Mouse (Mus musculus): ENCODE data around the gene Gmps.

The Gmps gene

DNA sequence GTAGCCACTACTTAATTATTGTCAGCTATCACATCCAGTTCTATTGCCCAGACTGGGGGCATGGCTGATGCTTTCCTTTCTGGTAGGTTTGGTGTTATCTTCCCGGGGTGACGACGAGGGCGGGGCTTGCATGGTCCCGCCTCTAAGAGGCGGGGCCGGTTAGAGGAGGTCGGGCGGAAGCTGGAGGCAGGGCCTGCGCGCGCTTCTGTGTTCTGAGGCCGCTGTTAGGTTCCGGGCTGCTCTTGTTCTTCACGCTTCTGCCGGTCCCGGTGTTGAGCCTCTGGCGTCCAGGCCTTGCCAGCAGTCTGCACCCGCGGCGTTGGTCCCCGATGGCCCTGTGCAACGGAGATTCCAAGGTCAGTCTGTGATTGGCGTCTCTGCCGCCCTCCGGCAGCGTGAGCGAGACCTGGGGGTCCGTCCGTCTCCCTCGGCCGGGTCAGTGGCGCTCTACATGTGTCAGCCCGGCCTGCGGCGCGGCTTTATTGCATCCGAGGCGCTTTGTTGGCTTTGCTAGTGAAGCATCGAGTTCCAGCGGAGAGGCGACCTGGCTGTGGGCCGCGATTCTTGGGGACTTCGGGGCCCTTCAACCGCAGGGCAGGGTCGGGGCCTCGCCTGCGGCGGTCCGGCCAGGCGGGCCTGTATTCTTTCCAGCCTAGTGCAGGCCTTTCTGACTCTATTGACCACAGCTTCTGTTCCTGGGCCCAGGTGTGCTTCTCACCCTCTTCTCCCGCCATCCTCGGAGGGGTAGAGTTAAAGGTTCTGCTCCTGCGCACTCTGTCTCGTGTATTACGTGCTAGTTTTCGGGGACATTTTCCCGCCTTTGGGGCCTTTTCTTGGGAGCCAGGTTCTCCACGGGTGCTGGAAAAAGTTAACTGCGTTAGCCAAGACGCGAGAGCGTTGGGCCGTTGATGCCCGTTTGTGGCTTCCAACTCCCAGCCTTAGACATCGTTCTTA is at the start of gene Gmps:
Gene Gmps, plus strand, starts transcription at position 152 of the 954 bp plus-strand sequence.
- DNase-seq = peak; percentile 93 to 94

DNA sequence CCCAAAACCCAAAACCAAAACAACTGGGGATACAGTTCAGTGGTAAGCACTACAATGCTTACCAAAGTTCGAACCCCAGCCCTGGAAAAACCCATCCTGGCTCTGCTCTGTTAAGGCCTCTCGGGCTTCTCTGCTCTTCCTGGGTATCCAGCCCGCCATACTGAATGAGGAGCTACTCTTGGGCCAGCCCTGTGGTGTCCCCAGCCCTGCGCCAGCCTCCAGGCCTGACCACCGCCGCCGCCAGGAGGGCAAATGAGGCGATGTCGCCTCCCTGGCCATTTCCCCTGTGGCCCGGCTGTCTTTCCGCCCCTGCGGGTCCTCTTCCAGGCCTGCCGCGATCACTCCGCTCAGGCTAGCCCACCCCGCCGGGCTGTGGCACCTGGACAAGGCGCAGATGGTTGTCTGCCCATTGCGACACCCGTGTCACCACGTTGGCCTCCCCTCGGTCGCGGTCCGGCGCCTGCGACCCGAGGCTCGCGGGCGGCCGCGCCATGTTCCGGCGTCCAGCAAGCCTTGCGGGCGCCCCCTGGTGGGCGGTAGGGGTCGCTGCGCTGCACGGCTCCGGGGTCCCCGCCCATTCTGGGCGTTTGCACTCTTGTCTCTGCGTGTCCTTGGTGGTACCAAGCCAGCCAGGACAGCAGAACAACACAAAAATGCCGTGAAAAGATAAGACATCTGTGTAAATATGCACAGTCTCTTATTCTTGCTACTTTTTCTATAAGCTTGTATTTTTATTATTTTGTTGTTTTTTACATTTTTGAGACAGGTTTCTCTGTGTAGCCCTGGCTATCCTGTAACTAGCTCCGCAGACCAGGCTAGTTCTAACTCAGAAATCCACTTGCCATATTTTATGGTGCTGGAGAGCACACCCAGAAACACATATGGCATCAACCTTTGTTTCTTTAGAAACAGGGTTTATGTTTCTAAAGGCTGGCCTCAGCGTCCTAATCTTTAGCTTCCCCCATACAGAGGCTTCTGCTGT is 46.7 kb upstream of the Gmps start, which contains the start of gene E130311K13Rik:
Gene E130311K13Rik, minus strand, starts transcription at position 595 of the 982 bp plus-strand sequence.
- peak; percentile 84 to 95 for DNase-seq

DNA sequence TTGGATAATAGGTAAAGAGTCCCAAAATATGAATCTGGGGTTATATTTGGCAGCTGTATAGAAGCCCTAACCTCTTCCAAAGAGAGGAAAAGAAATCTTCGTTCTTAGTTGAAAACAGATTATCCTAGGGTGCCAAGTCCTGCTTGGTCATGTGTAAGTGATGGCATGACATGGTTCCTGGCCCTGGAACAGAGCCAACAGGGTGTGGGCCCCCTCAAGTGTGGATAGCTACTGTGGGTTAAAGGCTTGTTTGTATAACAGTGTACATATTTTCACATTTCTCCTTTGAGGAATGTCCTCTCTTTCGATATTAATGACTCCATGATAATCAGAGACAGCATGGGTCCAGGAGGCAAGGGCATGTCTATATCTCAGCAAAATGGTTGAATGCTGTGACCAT is 37.0 kb upstream of the Gmps start:
- DNase-seq = no peak

DNA sequence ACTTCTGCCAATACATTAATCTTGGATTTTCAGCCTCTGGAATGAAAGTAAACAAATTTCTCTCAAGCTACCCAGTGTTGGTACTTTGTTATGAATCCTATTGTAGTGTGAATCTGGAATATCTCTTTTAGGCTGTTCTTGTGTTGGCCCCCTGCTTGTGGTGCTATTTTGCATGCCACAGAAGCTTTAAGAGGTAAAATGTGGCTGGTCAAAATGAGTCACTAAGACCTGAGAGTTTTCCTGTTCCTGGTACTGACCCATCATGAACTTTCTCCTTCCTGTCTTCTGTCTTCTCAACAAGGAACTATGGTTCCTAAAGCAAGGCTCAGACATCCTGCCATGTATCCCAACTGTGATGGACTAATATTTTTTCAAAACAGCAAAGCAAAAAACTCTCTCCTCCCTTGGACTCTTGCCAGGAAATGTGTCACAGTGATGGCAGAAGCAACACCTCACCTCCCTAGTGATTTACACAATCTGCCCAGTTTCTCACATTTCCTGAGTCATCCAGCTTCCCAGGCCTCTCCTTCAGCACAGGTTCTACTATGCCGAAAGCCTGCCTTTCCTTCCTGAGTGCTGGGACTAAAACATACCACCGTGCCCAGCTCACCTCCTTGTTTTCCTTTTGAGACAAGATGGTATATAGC is 34.6 kb upstream of the Gmps start:
- peak; percentile 31 to 42 for DNase-seq

DNA sequence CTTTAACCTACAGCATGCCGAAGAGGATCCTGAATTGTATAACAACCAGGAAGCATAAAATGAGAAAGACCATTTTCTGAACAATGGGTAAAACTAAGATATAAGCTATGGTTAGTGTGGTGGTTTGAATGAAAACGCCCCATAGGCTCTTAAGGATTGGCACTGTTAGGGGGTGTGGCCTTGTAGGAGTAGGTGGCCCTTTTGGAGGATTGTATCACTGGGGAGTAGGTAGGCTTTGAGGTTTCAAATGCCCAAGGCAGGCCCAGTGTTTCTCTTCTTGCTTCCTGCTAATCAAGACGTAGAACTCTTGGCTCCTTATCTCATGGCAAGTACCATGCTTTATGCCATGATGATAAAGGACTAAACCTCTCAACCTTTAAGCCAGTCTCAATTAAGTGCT is 26.1 kb upstream of the Gmps start:
- DNase-seq = no peak

DNA sequence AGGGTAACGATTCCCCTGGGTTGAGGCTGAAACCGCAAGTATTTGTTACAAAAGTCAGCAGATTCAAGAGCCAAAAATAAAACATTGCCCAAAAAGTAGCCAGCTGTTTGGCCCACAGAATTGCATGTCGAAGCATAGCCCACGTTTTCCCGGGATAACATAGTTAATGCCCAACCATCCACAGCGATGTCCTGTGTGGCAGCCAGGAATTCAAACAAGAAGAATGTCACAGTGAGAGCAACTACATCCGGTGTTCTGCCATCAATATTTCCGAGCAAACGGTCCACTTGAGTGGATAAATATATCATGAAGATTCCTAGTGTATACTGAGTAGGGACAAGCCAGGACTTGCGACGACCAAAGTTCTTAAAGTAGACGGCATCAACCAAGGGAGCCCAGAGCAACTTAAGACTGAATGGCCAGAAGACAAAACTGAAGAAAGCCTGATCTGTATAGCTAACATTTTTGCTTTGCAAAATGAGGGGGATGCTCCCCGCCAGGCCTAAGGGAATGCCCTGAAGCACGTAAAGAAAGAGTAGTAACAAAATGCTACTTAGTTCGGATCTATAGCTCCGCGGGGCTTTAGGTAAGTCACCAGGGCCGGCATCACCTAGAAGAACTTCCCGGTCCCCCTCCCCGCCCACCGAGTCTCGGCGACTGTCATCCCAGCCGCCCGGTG is 12.3 kb upstream of the Gmps start:
- peak; percentile 12 to 29 for DNase-seq

GRCm38 (mm10) chr3:63964100-63964921 is 11.6 kb upstream of the Gmps start, which contains the start of gene Slc33a1:
Gene Slc33a1, minus strand, starts transcription at chr3:63964768.
- DNase-seq = peak; percentile 97 to 99

DNA sequence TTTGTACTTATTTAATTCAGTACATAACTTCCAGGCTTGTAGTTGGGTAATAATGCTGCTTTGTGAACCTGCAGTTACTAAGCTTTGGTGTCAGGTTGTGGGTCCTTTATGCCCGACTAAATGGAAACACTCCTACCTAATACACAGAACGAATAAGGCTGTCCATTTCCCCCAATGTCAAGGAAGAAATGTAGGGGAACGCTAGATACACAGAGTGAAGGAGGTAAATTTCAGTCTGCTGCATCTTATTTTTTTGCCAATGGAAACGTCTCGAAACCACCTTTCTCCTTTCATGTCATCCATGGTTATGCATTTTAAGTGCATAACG is 11.0 kb upstream of the Gmps start:
- no peak for DNase-seq

- no peak for DNase-seq
Observed at GRCm38 (mm10) chr3:63965929-63966328, 10.0 kb upstream of the Gmps start.

DNA sequence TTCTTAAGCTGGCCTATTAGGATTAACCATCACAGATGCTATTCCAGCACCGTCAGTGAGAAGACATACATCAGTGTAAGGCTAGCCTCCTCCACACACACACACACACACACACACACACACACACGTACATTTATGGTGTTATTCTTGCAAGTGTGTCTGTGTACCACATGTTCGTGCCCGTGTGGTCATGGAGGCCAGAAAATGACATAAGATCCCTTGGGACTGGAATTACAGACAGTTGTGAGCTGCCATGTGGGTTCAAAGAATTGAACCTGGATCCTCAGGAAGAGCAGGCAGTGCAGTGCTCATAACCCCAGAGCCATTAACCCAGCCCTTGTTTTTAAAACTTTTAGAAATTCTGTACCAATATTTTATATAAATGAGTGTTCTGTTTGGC is 2.0 kb downstream of the Gmps start:
- no peak for DNase-seq

DNA sequence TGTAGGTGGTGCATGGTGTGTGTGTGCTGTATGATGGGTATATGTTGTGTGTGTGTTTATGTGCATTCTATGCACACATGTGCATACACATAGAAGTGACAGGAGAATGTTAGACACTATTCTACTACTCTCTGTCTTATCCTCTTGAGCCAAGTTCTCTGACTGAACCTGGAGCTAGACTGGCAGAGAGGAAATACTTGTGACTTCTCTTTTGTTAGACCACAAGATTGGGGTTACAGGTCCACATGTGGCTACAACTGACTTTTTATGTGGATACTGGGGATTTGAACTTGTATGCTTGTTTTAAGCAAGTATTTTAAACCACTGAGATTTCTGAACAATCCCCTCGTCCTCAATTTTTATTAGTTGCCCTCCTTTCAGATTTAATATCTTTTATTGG is 10.8 kb downstream of the Gmps start:
- DNase-seq = no peak

DNA sequence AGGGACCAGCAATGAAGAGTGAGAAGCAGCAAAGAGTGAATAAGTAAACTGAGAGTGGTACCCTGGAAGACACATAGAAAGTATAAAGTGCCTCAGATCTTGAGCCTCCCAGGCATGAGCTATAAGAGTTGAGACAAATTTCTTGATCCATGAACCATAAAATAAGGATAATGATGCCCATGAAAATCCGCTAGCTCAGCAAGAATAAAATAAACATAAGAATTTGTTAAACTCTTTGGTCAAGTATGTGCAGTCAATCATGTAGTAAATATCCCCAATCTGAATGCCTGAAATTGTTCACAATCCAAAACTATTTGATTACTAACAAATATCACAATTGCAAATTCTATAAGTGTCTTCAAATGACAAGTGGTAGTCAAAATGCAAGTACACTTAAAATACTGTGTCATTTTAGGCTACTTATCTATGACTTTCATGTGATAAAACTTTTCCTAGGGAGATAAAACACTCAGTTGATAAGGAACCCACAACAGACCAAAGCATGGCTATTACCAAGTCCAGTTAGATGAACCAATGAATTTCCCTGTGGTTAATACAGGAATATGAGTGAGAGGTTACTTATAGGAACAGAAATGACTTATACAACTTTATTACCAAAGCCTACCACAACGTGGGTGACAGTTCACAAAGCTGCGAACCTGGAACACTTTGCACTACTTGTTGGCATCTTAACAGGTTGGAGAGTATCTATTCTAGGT is 13.0 kb downstream of the Gmps start:
- no peak for DNase-seq

GRCm38 (mm10) chr3:64021436-64021835 is 45.5 kb downstream of the Gmps start:
- DNase-seq = no peak

DNA sequence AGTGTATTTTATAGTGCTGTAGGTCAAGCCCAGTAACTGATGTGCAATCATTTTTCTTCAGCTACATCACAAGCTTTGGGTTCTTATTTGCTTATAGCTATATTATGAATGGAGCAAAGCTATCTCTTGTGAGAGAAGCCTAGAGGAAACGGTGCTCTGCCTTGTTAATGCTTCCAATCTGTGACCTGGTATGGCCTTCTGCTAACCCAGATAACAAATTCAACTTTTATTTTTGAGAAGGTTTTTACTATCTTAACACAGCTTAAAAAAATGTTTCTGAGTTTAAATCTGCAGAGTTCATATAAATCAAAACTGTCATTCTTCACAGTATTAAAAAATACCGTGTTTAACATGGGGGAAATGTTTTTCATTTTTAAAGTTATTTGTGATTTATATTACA is 46.0 kb downstream of the Gmps start:
- no peak for DNase-seq

DNA sequence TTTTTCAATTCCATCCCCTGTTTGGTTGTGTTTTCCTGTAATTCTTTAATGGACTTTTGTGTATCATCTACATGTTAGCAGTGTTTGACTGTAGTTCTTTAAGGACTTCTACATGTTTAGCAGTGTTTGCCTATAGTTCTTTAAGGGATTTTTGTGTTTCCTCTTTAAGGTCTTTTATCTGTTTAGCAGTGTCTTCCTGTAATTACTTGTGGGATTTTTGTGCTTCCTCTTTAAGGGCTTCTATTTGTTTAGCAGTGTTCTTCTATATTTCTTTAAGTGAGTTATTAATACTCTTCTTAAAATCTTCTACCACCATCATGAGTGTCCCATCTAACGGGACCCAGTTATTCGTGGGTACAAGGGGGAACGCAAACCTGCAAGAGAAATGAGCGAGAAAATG is 53.9 kb downstream of the Gmps start:
- no peak for DNase-seq

DNA sequence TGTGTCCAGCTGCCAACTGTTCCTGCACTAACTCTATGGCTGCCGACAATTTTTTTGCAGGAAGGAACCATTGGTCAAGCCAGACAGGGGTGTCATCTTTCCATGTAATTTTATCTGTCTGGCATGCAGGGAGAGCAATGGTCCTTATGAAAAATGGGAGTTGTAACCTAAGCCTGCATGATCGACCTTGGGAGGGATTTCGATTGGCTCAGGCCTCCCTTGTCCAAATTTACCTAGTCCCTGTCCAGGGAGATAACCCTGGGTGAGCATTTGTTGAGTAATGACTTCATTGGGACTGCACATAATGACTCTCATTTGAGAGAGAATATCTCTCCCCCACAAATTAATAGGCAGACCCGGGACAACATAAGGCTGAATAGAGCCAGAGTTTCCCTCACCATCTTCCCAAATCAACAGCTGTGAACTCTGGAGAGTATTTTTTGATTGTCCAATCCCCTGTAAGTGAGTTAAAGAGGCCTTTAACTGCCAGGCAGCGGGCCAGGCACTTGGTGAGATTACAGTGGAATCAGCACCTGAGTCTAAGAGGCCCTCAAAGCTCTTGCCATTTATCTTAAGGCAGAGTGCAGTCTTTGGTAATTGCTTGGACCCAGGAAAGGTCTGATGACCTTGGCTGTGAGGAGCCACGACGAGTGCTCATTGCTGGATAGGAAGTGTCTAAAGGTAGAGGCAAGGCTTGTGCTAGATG is 62.4 kb downstream of the Gmps start:
- DNase-seq = no peak

DNA sequence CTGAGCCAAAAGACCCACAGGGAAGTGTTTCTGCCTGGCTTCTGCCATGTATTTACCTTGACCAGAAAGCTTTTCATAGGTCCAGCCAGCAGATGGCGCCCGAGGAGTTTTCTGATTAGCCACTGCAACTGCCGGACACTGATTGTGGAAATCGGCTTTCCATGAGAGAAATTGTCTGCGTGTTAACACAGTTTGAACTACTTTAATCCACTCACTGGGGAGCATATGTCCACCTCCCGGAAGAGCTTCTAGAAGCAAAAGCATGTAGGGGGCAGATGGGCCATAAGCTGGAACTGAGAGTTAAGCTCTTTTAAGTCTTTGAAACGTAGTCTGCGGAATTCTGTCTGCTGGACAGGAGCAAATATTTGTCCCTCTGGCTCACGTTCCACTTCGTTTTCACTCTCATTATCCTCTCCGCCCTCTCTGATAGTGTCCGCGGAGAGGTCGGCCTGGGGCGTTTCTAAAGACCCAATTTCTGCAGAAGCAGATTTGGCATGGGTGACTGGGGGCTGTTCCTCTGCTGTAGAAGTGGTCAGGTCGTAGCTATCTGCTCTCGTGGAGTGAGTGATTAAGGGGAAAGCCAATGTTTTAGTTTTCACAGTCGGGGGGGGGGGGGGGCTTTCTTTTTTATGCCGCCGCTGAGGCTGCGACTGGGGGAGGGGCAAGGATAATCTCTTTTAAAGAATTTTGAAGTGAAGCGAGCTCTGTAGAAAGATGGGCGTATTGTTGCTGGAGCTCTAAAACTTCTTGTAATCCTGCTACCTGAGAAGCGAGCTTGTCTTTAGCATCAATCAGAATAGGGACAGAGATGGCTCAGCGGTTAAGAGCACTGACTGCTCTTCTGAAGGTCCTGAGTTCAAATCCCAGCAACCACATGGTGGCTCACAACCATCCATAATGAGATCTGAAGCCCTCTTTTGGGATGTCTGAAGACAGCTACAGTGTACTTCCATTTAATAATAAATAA is 64.2 kb downstream of the Gmps start:
- DNase-seq = peak; percentile 88 to 89
